Mouse (Mus musculus) E14TG2a.4 (cell line): ENCODE measurements at regions not wholly inside any gene's neighbourhood (a gene's known extent, or its start where the extent isn't known, plus 50 kb on each side); places are given as distances from the start of the nearest gene placed in this dataset.

Experiments
- CTCF ChIP-seq: conservative IDR thresholded peaks from 2 replicates; pipeline ENCODE4 v1.5.1; 2014; ENCODE audit warnings: low read length
- POU5F1 ChIP-seq: IDR thresholded peaks from 2 replicates; pipeline ENCODE4 v1.6.1; 2014; ENCODE audit warnings: low read length, borderline replicate concordance

DNA sequence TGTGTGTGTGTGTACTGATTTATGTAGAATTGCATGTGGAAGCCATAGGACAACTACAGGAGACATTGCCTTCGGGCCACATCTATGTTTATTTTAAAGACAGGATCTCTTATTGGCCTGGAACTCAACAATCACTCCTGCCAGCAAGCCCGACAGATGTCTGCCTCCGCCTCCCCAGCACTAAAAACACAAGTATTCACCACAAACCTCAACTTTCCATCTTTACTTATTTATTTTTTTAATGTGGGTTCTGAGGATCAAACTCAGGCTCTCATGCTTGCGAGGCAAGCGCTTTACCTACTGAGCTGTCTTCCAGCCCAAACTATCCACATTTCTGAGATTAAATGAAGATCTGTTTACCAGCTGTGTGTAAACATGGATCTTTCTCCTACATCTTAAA, 178.0 kb upstream of the Lef1 start:
- no peak for TF ChIP-seq CTCF
- no peak for TF ChIP-seq POU5F1
